Mouse (Mus musculus) left cerebral cortex, adult 2 months (tissue): Measurements from ENCODE around the gene Tent5b. TPM values are rescaled to one million over a fixed set of nuclear protein-coding genes. Genes with fewer than 3 reads are reported as not detected.
"Not testable (repeated sequence)": the region's sequence is repeated elsewhere in the genome, so short reads cannot be mapped to it uniquely, and the experiment has no call there.

Source experiments
- DNase-seq, 2 experiments: peaks; one replicate each; pipeline ENCODE4 v3.0.0; 2021 to 2022; ENCODE audit warnings: low spot score in 2 of 2, mixed read lengths in 1 of 2; ENCODE audit errors: extremely low spot score in 1 of 2
- H3K27ac ChIP-seq: fragments of 200-600 bp; 2 replicates; pipeline ENCODE4 v1.8.1; 2022
- H3K4me3 ChIP-seq: fragments of 200-600 bp; 2 replicates; pipeline ENCODE4 v1.8.1; 2022
- CTCF ChIP-seq: fragments of 200-600 bp; IDR thresholded peaks from 2 replicates; pipeline ENCODE4 v1.8.1; 2022; ENCODE audit warnings: antibody characterized with exemption, mild to moderate bottlenecking, moderate library complexity
- intact Hi-C: fragments of 180-260 bp; cut with DNase I; formaldehyde crosslinking; loops from one replicate; pipeline ENCODE4 v1.15.1; 2025
- total RNA-seq, 2 experiments: library from RNA; stranded (reverse); gene quantifications; 2 replicates each; pipeline ENCODE4 v1.2.3; 2021

The Tent5b gene
- total RNA-seq, 2 experiments from 2014 or later, result not detected

- no peak overlapping the region for H3K4me3 ChIP-seq
- peak in 1 of 2 experiments; percentile 38 for DNase-seq
- no peak for TF ChIP-seq CTCF
- intact Hi-C loops, result no loop called here
- no peak overlapping the region for H3K27ac ChIP-seq
Observed at GRCm38 (mm10) chr4:133508990-133509389, 29.1 kb downstream of the Tent5b start.

- intact Hi-C loops, result no loop called here
- DNase-seq, result no peak
- no peak for TF ChIP-seq CTCF
- no peak overlapping the region for H3K4me3 ChIP-seq
- no peak overlapping the region for H3K27ac ChIP-seq
Observed at GRCm38 (mm10) chr4:133511050-133511449, 31.1 kb downstream of the Tent5b start.

GRCm38 (mm10) chr4:133512511-133512910 lies 32.6 kb downstream of the Tent5b start:
- DNase-seq, H3K27ac ChIP-seq, intact Hi-C loops, H3K4me3 ChIP-seq: not testable (repeated sequence)

GRCm38 (mm10) chr4:133512972-133513371 lies 33.0 kb downstream of the Tent5b start:
- intact Hi-C loops, result loop anchor here (1.0 kb wide), 1 partner anchor 89 kb away; no protein-coding TSS in a partner anchor

GRCm38 (mm10) chr4:133518601-133519368 lies 38.9 kb downstream of the Tent5b start, which contains the start of gene Kdf1:
Gene Kdf1 (plus strand): TSS chr4:133518963.
- no peak for TF ChIP-seq CTCF

More at GRCm38 (mm10) chr4:133512972-133513371, 33.0 kb downstream of the Tent5b start:
- H3K4me3 ChIP-seq, result no peak overlapping the region
- no peak overlapping the region for H3K27ac ChIP-seq
- TF ChIP-seq CTCF, result peak; percentile 90
- DNase-seq, result peak; percentile 66 to 83

DNA sequence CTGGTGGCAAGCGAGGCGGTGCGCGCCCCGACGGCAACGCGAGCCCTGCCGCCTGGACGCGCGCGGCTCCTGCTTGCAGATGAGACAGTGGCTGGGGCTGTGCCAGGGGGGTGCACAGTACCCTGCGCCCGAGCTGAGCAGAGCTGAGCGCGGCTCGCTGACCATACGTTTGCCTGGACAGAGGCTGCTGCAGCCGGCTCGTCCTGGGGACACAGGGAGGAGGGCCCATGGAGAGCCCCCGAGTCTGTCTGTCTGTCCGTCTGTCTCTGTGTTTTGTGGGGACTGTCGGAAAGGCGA lies 39.4 kb downstream of the Tent5b start:
- no peak for TF ChIP-seq CTCF
- intact Hi-C loops, result no loop called here

More at GRCm38 (mm10) chr4:133518601-133519368, 38.9 kb downstream of the Tent5b start, which contains the start of gene Kdf1:
- no peak for DNase-seq
- intact Hi-C loops, result no loop called here
- H3K4me3 ChIP-seq, result no peak within 1 kb of the TSS
- no peak within 1 kb of the TSS for H3K27ac ChIP-seq

DNA sequence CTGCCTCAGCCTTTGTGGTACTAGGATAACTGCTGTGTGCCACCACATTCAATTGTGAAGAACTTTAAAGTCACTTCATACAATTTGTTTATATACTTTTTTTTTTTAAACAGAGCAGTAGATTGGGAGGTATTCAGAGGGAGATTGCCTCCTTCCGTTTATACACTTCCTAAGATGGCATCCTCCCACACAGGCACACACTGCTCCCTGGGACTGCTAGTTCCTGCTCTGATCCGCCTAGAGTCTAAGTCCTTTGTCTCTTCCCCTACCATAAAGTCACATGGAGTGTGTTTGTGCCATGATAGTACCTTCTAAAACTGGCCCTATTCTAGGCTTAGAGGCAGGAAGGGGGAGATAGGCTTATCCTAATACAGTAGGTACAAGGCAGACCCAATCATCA lies 41.6 kb downstream of the Tent5b start:
- H3K27ac ChIP-seq, result no peak overlapping the region
- intact Hi-C loops, result no loop called here
- TF ChIP-seq CTCF, result no peak

More for the DNA sequence above, 39.4 kb downstream of the Tent5b start:
- no peak overlapping the region for H3K27ac ChIP-seq
- H3K4me3 ChIP-seq, result no peak overlapping the region
- DNase-seq, result no peak

GRCm38 (mm10) chr4:133527788-133528187 lies 47.9 kb downstream of the Tent5b start:
- Histone ChIP-seq H3K27ac (no peak overlapping the region), H3K4me3 (no peak overlapping the region)
- no peak for DNase-seq
- intact Hi-C loops, result no loop called here
- TF ChIP-seq CTCF, result no peak

More for the DNA sequence above, 41.6 kb downstream of the Tent5b start:
- DNase-seq, result no peak
- H3K4me3 ChIP-seq, result no peak overlapping the region

DNA sequence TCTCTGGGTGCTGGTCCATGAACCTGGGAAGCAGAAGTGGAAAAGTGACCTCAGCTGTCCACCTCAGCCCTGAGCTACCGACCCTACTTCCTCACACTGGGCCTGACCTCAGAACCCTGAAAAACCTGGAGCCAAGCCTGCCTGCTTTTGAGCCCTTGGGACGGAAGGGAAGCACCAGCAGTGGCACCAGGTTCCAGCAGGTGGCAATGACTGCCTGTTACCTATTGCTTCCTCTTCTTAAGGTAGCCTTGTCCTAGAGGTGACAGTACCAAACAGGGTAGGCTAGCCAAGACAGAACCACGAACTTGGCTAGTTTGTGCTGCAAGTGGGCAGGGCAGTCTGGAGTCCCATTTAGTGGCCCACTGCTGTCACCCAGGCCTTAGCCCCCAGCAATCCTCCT lies 52.8 kb downstream of the Tent5b start:
- no peak overlapping the region for H3K27ac ChIP-seq
- DNase-seq, result no peak
- intact Hi-C loops, result no loop called here
- TF ChIP-seq CTCF, result no peak
- H3K4me3 ChIP-seq, result no peak overlapping the region

- no peak for TF ChIP-seq CTCF
Observed at GRCm38 (mm10) chr4:133536081-133536480, 56.1 kb downstream of the Tent5b start.

GRCm38 (mm10) chr4:133536652-133537051 lies 56.7 kb downstream of the Tent5b start:
- intact Hi-C loops, result no loop called here
- no peak for TF ChIP-seq CTCF
- no peak overlapping the region for H3K4me3 ChIP-seq
- no peak overlapping the region for H3K27ac ChIP-seq
- no peak for DNase-seq

More at GRCm38 (mm10) chr4:133536081-133536480, 56.1 kb downstream of the Tent5b start:
- no peak overlapping the region for H3K4me3 ChIP-seq
- no peak overlapping the region for H3K27ac ChIP-seq
- no peak for DNase-seq
- intact Hi-C loops, result no loop called here

Other genes starting within 250 kb of the Tent5b start
- 10 to 100 TPM in 1 of 2 experiments, 1 to 10 TPM in 1; 5.3 to 10.6 TPM for gene Map3k6, start 239.3 kb upstream of the Tent5b start, total RNA-seq
- gene Sytl1, start 217.0 kb upstream of the Tent5b start, total RNA-seq, result 1 to 10 TPM; 3.0 TPM
- 10 to 100 TPM; 87.3 to 91.2 TPM for gene Tmem222, start 202.3 kb upstream of the Tent5b start, total RNA-seq
- gene Wdtc1, start 126.7 kb upstream of the Tent5b start, total RNA-seq, result 10 to 100 TPM; 59.7 to 60.6 TPM
- gene Slc9a1, start 110.4 kb upstream of the Tent5b start, total RNA-seq, result 10 to 100 TPM; 49.8 to 53.0 TPM
- gene Trnp1, start 18.4 kb downstream of the Tent5b start, total RNA-seq, result 100 to 1,000 TPM; 156 to 160 TPM
- gene Kdf1, start 38.8 kb downstream of the Tent5b start, total RNA-seq, result under 1 TPM in 1 of 2 experiments, not detected in 1; 0.28 TPM
- gene Nudc, start 65.9 kb downstream of the Tent5b start, total RNA-seq, result 100 to 1,000 TPM; 143 to 156 TPM
- not detected for gene Nr0b2, start 73.2 kb downstream of the Tent5b start, total RNA-seq
- 1 to 10 TPM; 8.5 to 8.7 TPM for gene Gpatch3, start 94.6 kb downstream of the Tent5b start, total RNA-seq
- 10 to 100 TPM in 1 of 2 experiments, 1 to 10 TPM in 1; 9.4 to 12.3 TPM for gene Gpn2, start 104.2 kb downstream of the Tent5b start, total RNA-seq
- 1 to 10 TPM; 1.7 to 2.6 TPM for gene Sfn, start 122.0 kb downstream of the Tent5b start, total RNA-seq
- 10 to 100 TPM; 33.2 to 36.8 TPM for gene Zdhhc18, start 170.0 kb downstream of the Tent5b start, total RNA-seq
- 1 to 10 TPM; 7.9 to 8.1 TPM for gene Pigv, start 192.5 kb downstream of the Tent5b start, total RNA-seq